Mouse (Mus musculus) T-helper 1 cell (primary cell): Measurements from ENCODE around the gene Zp1.

Experiments used
- in situ Hi-C: fragments of 300-600 bp; cut with MboI, MseI; formaldehyde crosslinking; loops from one replicate; pipeline ENCODE4 v1.15.1; 2025; ENCODE audit warnings: high pct_unique_total_duplicates

The Zp1 gene

GRCm38 (mm10) chr19:10920532-10920931 lies at the start of gene Zp1:
TSS of gene Zp1 (minus strand) at chr19:10920632.
- in situ Hi-C loops = no loop called here

- in situ Hi-C loops = loop anchor here (10.0 kb wide), 1 partner anchor 54 kb away; no protein-coding TSS in a partner anchor
Measured at GRCm38 (mm10) chr19:10968578-10968977, 48.1 kb upstream of the Zp1 start.

GRCm38 (mm10) chr19:10965721-10966120 lies 45.3 kb upstream of the Zp1 start:
- in situ Hi-C loops = loop anchor here (10.0 kb wide), 1 partner anchor 51 kb away; no protein-coding TSS in a partner anchor

GRCm38 (mm10) chr19:10959978-10960346 lies 39.5 kb upstream of the Zp1 start:
- in situ Hi-C loops = loop anchor here (5.0 to 10.0 kb wide), 2 partner anchors 45 to 298 kb away; no protein-coding TSS in a partner anchor

GRCm38 (mm10) chr19:10959085-10959977 lies 38.9 kb upstream of the Zp1 start:
- in situ Hi-C loops = no loop called here

- in situ Hi-C loops = no loop called here
Measured at GRCm38 (mm10) chr19:10952021-10952939, 31.8 kb upstream of the Zp1 start.

GRCm38 (mm10) chr19:10949558-10949957 lies 29.1 kb upstream of the Zp1 start:
- in situ Hi-C loops = no loop called here

- in situ Hi-C loops = no loop called here
Measured at GRCm38 (mm10) chr19:10949112-10949511, 28.7 kb upstream of the Zp1 start, which contains the start of gene Ccdc86. TSS of gene Ccdc86 (minus strand) at chr19:10949266.

- in situ Hi-C loops = no loop called here
Measured at GRCm38 (mm10) chr19:10948416-10948815, 28.0 kb upstream of the Zp1 start.

GRCm38 (mm10) chr19:10947219-10947618 lies 26.8 kb upstream of the Zp1 start:
- in situ Hi-C loops = no loop called here

- in situ Hi-C loops = no loop called here
Measured at GRCm38 (mm10) chr19:10946506-10946905, 26.1 kb upstream of the Zp1 start.

GRCm38 (mm10) chr19:10943955-10944354 lies 23.5 kb upstream of the Zp1 start:
- in situ Hi-C loops = no loop called here

GRCm38 (mm10) chr19:10940801-10941457 lies 20.5 kb upstream of the Zp1 start:
- in situ Hi-C loops = no loop called here

GRCm38 (mm10) chr19:10940097-10940800 lies 19.8 kb upstream of the Zp1 start:
- in situ Hi-C loops = no loop called here

GRCm38 (mm10) chr19:10938771-10939170 lies 18.3 kb upstream of the Zp1 start:
- in situ Hi-C loops = no loop called here

GRCm38 (mm10) chr19:10937110-10937563 lies 16.7 kb upstream of the Zp1 start, which contains the start of gene Ptgdr2:
TSS of gene Ptgdr2 (plus strand) at chr19:10937160.
- in situ Hi-C loops = no loop called here

GRCm38 (mm10) chr19:10936077-10936476 lies 15.6 kb upstream of the Zp1 start:
- in situ Hi-C loops = no loop called here

GRCm38 (mm10) chr19:10935029-10935428 lies 14.6 kb upstream of the Zp1 start:
- in situ Hi-C loops = no loop called here

- in situ Hi-C loops = no loop called here
Measured at GRCm38 (mm10) chr19:10930641-10931040, 10.2 kb upstream of the Zp1 start.

GRCm38 (mm10) chr19:10926666-10927065 lies 6.2 kb upstream of the Zp1 start:
- in situ Hi-C loops = no loop called here
